Mouse (Mus musculus) CH12.LX (cell line): Measurements from ENCODE around the gene Itga9. TPM values are rescaled to one million over a fixed set of nuclear protein-coding genes. Genes with fewer than 3 reads are reported as not detected.

Experiments used
- DNase-seq: peaks from one replicate; pipeline ENCODE4 v3.0.0-alpha.2; 2013; ENCODE audit errors: extremely low read depth
- H3K27ac ChIP-seq: 2 replicates; pipeline ENCODE4 v1.5.1; 2012; ENCODE audit warnings: low read depth, mild to moderate bottlenecking, control low read depth, moderate library complexity; ENCODE audit not compliant: insufficient read depth
- H3K27me3 ChIP-seq: replicated peaks from 2 replicates; pipeline ENCODE3; 2012; ENCODE audit warnings: inconsistent platforms
- H3K36me3 ChIP-seq, 2 experiments: replicated peaks in 1 of 2; 2 replicates each; pipeline versions ENCODE3 to v1.6.1; 2012; ENCODE audit warnings: inconsistent platforms in 1 of 2, low read length in 1 of 2, mild to moderate bottlenecking in 1 of 2, mixed read lengths in 1 of 2, moderate library complexity in 1 of 2; ENCODE audit not compliant: control insufficient read depth in 1 of 2, insufficient read depth in 1 of 2
- H3K4me1 ChIP-seq, 2 experiments: 2 replicates each; pipeline ENCODE4 v1.6.1; 2012; ENCODE audit warnings: inconsistent platforms in 1 of 2, moderate library complexity in 1 of 2; ENCODE audit not compliant: insufficient read depth in 2 of 2, control insufficient read depth in 1 of 2
- H3K4me2 ChIP-seq: 2 replicates; pipeline ENCODE4 v1.6.1; 2012; ENCODE audit warnings: low read depth, mild to moderate bottlenecking, control low read depth; ENCODE audit not compliant: poor library complexity, insufficient read depth, severe bottlenecking
- H3K4me3 ChIP-seq, 3 experiments: fragments of 150-350 bp in 1 of 3; sonication (generic) in 1 of 3; replicated peaks in 1 of 3; 2 replicates each; pipeline versions ENCODE3 to v1.5.1; 2011 to 2012; ENCODE audit warnings: low read depth in 2 of 3, low read length in 2 of 3, mild to moderate bottlenecking in 2 of 3, moderate library complexity in 2 of 3, control low read depth in 1 of 3, improper control_type of control experiment in 1 of 3, inconsistent platforms in 1 of 3, mixed read lengths in 1 of 3; ENCODE audit not compliant: poor library complexity in 1 of 3
- H3K79me2 ChIP-seq: replicated peaks from 2 replicates; pipeline ENCODE4 v1.6.1; 2012; ENCODE audit warnings: mild to moderate bottlenecking, moderate library complexity; ENCODE audit not compliant: control insufficient read depth, poor library complexity, insufficient read depth, severe bottlenecking; ENCODE audit errors: extremely low read depth
- H3K9ac ChIP-seq: 2 replicates; pipeline ENCODE4 v1.6.1; 2012; ENCODE audit warnings: low read depth, mild to moderate bottlenecking, control low read depth, moderate library complexity; ENCODE audit not compliant: insufficient read depth
- H3K9me3 ChIP-seq: replicated peaks from 2 replicates; pipeline ENCODE3; 2012; ENCODE audit warnings: low read length, inconsistent platforms, mixed read lengths
- KAT2A ChIP-seq: IDR thresholded peaks from 2 replicates; pipeline ENCODE4 v1.6.1; 2012; ENCODE audit warnings: low read length, improper control_type of control experiment, inconsistent platforms; ENCODE audit not compliant: insufficient replicate concordance
- MAZ ChIP-seq: IDR thresholded peaks from 2 replicates; pipeline ENCODE4 v1.6.1; 2012; ENCODE audit warnings: low read depth, mild to moderate bottlenecking, inconsistent platforms, low read length, improper control_type of control experiment, moderate library complexity
- POLR2A ChIP-seq: IDR thresholded peaks from 2 replicates; pipeline ENCODE4 v1.6.1; 2011; ENCODE audit warnings: low read depth, mild to moderate bottlenecking, improper control_type of control experiment, low read length
- POLR2AphosphoS2 ChIP-seq: IDR thresholded peaks from 2 replicates; pipeline ENCODE4 v1.6.1; 2011; ENCODE audit warnings: low read depth, low read length, improper control_type of control experiment
- RCOR1 ChIP-seq: conservative IDR thresholded peaks from 2 replicates; pipeline ENCODE4 v1.6.1; 2012; ENCODE audit warnings: low read depth, mild to moderate bottlenecking, inconsistent platforms, low read length, improper control_type of control experiment
- SIN3A ChIP-seq: IDR thresholded peaks from 2 replicates; pipeline ENCODE4 v1.6.1; 2012; ENCODE audit warnings: low read length, improper control_type of control experiment, inconsistent platforms
- TCF12 ChIP-seq: IDR thresholded peaks from 2 replicates; pipeline ENCODE4 v1.6.1; 2014; ENCODE audit warnings: low read depth, mild to moderate bottlenecking, inconsistent platforms, low read length, improper control_type of control experiment
- USF2 ChIP-seq: conservative IDR thresholded peaks from 2 replicates; pipeline ENCODE4 v1.6.1; 2011; ENCODE audit warnings: low read depth, low read length, improper control_type of control experiment
- dilution Hi-C: fragments of 300-500 bp; cut with MboI; formaldehyde crosslinking; loops from 2 replicates; pipeline ENCODE4 v1.14.3; 2020; ENCODE audit warnings: low sequenced_read_pairs; ENCODE audit not compliant: extremely low pct_unique_long_range_greater_than_20kb, extremely low pct_ligation_motif_present
- in situ Hi-C: fragments of 300-500 bp; cut with MboI; formaldehyde crosslinking; loops from 3 replicates; pipeline ENCODE4 v1.14.3; 2019; ENCODE audit warnings: low sequenced_read_pairs, low pct_ligation_motif_present, low pct_unique_long_range_greater_than_20kb, mixed read lengths
- polyA plus RNA-seq: library from polyadenylated mRNA; unstranded; fragments of >175 nt; gene quantifications from 2 replicates; pipeline ENCODE4 v1.2.1, GENCODE M21; 2012; ENCODE audit warnings: low read depth; ENCODE audit not compliant: insufficient read length
- total RNA-seq, 2 experiments: library from RNA; depleted of rRNA; stranded (reverse); fragments of 300-350 nt in 1 of 2; fragments of >200 nt in 1 of 2; gene quantifications; 2 replicates each; pipeline ENCODE4 v1.2.3; 2012 to 2014

The Itga9 gene
- total and polyA plus RNA-seq, 3 experiments: 0.19 TPM; not detected in 2

GRCm38 (mm10) chr9:118940591-118941207 lies 334.2 kb downstream of the Itga9 start:
- in situ Hi-C loops: no loop called here
- H3K4me2 ChIP-seq: no peak overlapping the region
- H3K79me2 ChIP-seq: no peaks in the 10 kb centered on the region
- peaks cover 20% of the 10 kb centered on the region for H3K27me3 ChIP-seq
- H3K36me3 ChIP-seq: no peaks in the 10 kb centered on the region
- TF ChIP-seq SIN3A (no peak), POLR2AphosphoS2 (no peak), KAT2A (no peak)
- TF ChIP-seq, all 38 proteins: peak for 0
- no peaks in the 10 kb centered on the region for H3K4me1 ChIP-seq
- H3K27ac ChIP-seq: no peak overlapping the region
- dilution Hi-C loops: no loop called here
- H3K9me3 ChIP-seq: no peaks in the 10 kb centered on the region
- no peak for DNase-seq
- no peak overlapping the region for H3K4me3 ChIP-seq
- H3K9ac ChIP-seq: no peak overlapping the region

DNA sequence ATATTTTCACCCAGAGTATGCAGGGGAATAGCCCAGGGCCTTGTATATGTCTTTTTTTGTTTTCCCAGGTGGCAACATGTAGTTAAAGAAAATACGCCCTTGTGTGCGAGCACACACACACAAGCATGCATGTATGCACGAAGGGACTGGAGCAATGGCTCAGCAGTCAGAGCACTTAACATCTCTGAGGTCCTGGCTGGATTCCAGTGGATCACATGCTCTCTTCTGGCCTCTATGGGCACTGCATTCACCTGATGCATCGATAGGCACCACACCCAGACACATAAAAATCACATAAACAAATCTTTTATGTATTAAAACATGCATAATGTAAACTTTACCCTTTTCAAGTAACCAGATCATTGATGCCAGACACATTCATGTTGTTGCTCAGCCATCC lies 335.5 kb downstream of the Itga9 start:
- Histone ChIP-seq H3K27ac (no peak overlapping the region), H3K4me3 (no peak overlapping the region), H3K4me1 (no peaks in the 10 kb centered on the region)
- DNase-seq: no peak
- TF ChIP-seq USF2 (no peak), POLR2A (no peak)
- TF ChIP-seq, all 38 proteins: peak for 0
- dilution Hi-C loops: no loop called here
- no peaks in the 10 kb centered on the region for H3K36me3 ChIP-seq
- no peaks in the 10 kb centered on the region for H3K79me2 ChIP-seq
- peaks cover 17% of the 10 kb centered on the region for H3K27me3 ChIP-seq
- H3K9me3 ChIP-seq: no peaks in the 10 kb centered on the region
- H3K4me2 ChIP-seq: no peak overlapping the region
- H3K9ac ChIP-seq: no peak overlapping the region
- in situ Hi-C loops: no loop called here

DNA sequence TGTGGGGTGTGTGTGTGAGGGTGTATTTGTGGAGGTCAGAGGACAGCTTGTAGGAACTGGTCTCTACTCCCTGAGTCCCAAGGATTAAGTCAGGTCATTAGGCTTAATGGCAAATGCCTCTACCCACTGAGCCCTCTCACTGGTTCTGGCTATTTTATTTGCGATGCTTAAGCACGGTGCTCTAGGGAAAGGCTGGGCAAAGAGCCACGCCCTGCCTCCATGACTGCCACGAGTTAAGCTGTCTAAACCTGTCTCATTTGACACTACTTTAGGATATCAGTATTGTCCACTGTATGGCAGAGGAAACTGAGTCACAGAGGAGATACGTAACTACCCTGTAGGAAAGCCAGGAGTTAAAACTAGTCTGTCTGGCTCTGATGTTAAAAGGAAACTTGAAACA lies 337.5 kb downstream of the Itga9 start:
- Histone ChIP-seq H3K27me3 (peaks cover 22% of the 10 kb centered on the region), H3K36me3 (no peaks in the 10 kb centered on the region), H3K4me1 (no peaks in the 10 kb centered on the region), H3K9ac (no peak overlapping the region), H3K9me3 (no peaks in the 10 kb centered on the region), H3K27ac (no peak overlapping the region), H3K79me2 (no peaks in the 10 kb centered on the region), H3K4me3 (no peak overlapping the region), H3K4me2 (no peak overlapping the region)
- in situ Hi-C loops: no loop called here
- TF ChIP-seq MAZ (no peak), RCOR1 (no peak), TCF12 (no peak)
- TF ChIP-seq, all 38 proteins: peak for 0
- DNase-seq: no peak
- dilution Hi-C loops: no loop called here
